Mouse (Mus musculus) hindbrain, embryonic 11.5 days (tissue): ENCODE data around the gene Hoxd11. TPM values are rescaled to one million over a fixed set of nuclear protein-coding genes. Genes with fewer than 3 reads are reported as not detected.

Experiments used
- ATAC-seq: fragments of 200-750 bp; cut with Nextera tagmentation; 2 replicates; pipeline ENCODE4 v1.8.0; 2017; ENCODE audit warnings: mild to moderate bottlenecking, moderate TSS enrichment, moderate library complexity; ENCODE audit not compliant: low FRiP score
- DNase-seq: peaks from one replicate; pipeline ENCODE4 v3.0.0-alpha.2; 2015; ENCODE audit warnings: low spot score
- H3K27ac ChIP-seq: fragments of 300-500 bp; sonication (generic); 2 replicates; pipeline ENCODE4 v1.5.1; 2014; ENCODE audit warnings: mild to moderate bottlenecking, low read depth, low read length
- H3K27me3 ChIP-seq: fragments of 300-500 bp; sonication (generic); 2 replicates; pipeline ENCODE4 v1.6.1; 2014; ENCODE audit warnings: mild to moderate bottlenecking, low read length, moderate library complexity, mixed read lengths; ENCODE audit not compliant: control insufficient read depth, insufficient read depth
- H3K36me3 ChIP-seq: fragments of 300-500 bp; sonication (generic); 2 replicates; pipeline ENCODE4 v1.6.1; 2014; ENCODE audit warnings: mild to moderate bottlenecking, low read length, moderate library complexity, mixed read lengths; ENCODE audit not compliant: control insufficient read depth, insufficient read depth
- H3K4me1 ChIP-seq: fragments of 300-500 bp; sonication (generic); replicated peaks from 2 replicates; pipeline ENCODE4 v1.6.1; 2014; ENCODE audit warnings: low read length, mixed read lengths; ENCODE audit not compliant: control insufficient read depth, insufficient read depth
- H3K4me2 ChIP-seq: fragments of 300-500 bp; sonication (generic); replicated peaks from 2 replicates; pipeline ENCODE4 v1.6.1; 2014; ENCODE audit warnings: mild to moderate bottlenecking, low read depth, low read length
- H3K4me3 ChIP-seq: fragments of 300-500 bp; sonication (generic); 2 replicates; pipeline ENCODE4 v1.5.1; 2014; ENCODE audit warnings: low read depth, low read length
- H3K9ac ChIP-seq: fragments of 300-500 bp; sonication (generic); 2 replicates; pipeline ENCODE4 v1.6.1; 2014; ENCODE audit warnings: low read depth, low read length
- H3K9me3 ChIP-seq: fragments of 300-500 bp; sonication (generic); 2 replicates; pipeline ENCODE4 v1.6.1; 2016; ENCODE audit warnings: low read length; ENCODE audit not compliant: control insufficient read depth
- WGBS: fragments of 180-500 bp; shearing (Covaris S2); extraction: QIAGEN DNeasy Blood & Tissue Kit; methylation state at CpG from one replicate; pipeline ENCODE4 v1.1.7; 2014; 5-methylcytosine and 5-hydroxymethylcytosine counted together
- polyA plus RNA-seq: library from polyadenylated mRNA; unstranded; fragments of >200 nt; fragmentation: Nextera tagmentation; extraction: Ambion mirVana; gene quantifications from 2 replicates; pipeline ENCODE4 v1.2.1, GENCODE M21; 2014

The Hoxd11 gene
- polyA plus RNA-seq, 1 experiment from 2014 or later: not detected

GRCm38 (mm10) chr2:74660421-74661375, 18.7 kb upstream of the Hoxd11 start:
- Histone ChIP-seq H3K36me3 (no peaks in the 10 kb centered on the region), H3K27me3 (peaks cover 95% of the 10 kb centered on the region), H3K27ac (no peak overlapping the region), H3K9me3 (no peaks in the 10 kb centered on the region), H3K4me2 (0 out of 2 replicates have a peak overlapping the region, but pooled peaks have one; percentile 1), H3K4me3 (no peak overlapping the region), H3K9ac (no peak overlapping the region), H3K4me1 (peaks cover 8% of the 10 kb centered on the region; the same call in 1 of the 2 replicates)
- DNase-seq: peak; percentile 58
- WGBS: 3% methylated on average over 30 of the region's 30 CpGs
- no peak for ATAC-seq

GRCm38 (mm10) chr2:74661685-74662084, 17.7 kb upstream of the Hoxd11 start:
- Histone ChIP-seq H3K9me3 (no peaks in the 10 kb centered on the region), H3K27ac (no peak overlapping the region), H3K4me1 (peaks cover 6% of the 10 kb centered on the region; the same call in 1 of the 2 replicates), H3K4me2 (0 out of 2 replicates have a peak overlapping the region, but pooled peaks have one; percentile 14), H3K9ac (no peak overlapping the region), H3K4me3 (no peak overlapping the region), H3K27me3 (peaks cover 94% of the 10 kb centered on the region), H3K36me3 (no peaks in the 10 kb centered on the region)
- peak; percentile 85 for DNase-seq
- WGBS: under 1% methylated on average over 14 of the region's 14 CpGs
- peak; percentile 22; the same call in 1 of the 2 replicates for ATAC-seq

GRCm38 (mm10) chr2:74663291-74663925, 15.9 kb upstream of the Hoxd11 start:
- no peak overlapping the region for H3K4me2 ChIP-seq
- peaks cover 96% of the 10 kb centered on the region for H3K27me3 ChIP-seq
- DNase-seq (peak; percentile 77), ATAC-seq (no peak)
- H3K27ac ChIP-seq: no peak overlapping the region
- no peaks in the 10 kb centered on the region for H3K9me3 ChIP-seq
- H3K9ac ChIP-seq: no peak overlapping the region
- H3K4me1 ChIP-seq: peaks cover 5% of the 10 kb centered on the region; the same call in 1 of the 2 replicates
- H3K36me3 ChIP-seq: no peaks in the 10 kb centered on the region
- no peak overlapping the region for H3K4me3 ChIP-seq
- 5% methylated on average over 18 of the region's 18 CpGs for WGBS

- ATAC-seq: no peak
- Histone ChIP-seq H3K9me3 (no peaks in the 10 kb centered on the region), H3K27me3 (peaks cover 91% of the 10 kb centered on the region), H3K4me2 (no peak overlapping the region), H3K36me3 (no peaks in the 10 kb centered on the region), H3K4me1 (0 out of 2 replicates have a peak, but pooled peaks cover 5% of the 10 kb centered on the region), H3K4me3 (no peak overlapping the region), H3K27ac (no peak overlapping the region), H3K9ac (no peak overlapping the region)
- 3% methylated on average over 7 of the region's 7 CpGs for WGBS
- DNase-seq: no peak
Observed at GRCm38 (mm10) chr2:74666411-74666810, 12.9 kb upstream of the Hoxd11 start.

GRCm38 (mm10) chr2:74667191-74667841, 12.0 kb upstream of the Hoxd11 start:
- no peak overlapping the region for H3K9ac ChIP-seq
- peaks cover 91% of the 10 kb centered on the region for H3K27me3 ChIP-seq
- no peak overlapping the region for H3K4me2 ChIP-seq
- H3K4me1 ChIP-seq: 0 out of 2 replicates have a peak, but pooled peaks cover 2% of the 10 kb centered on the region
- ATAC-seq (no peak), DNase-seq (no peak)
- no peaks in the 10 kb centered on the region for H3K9me3 ChIP-seq
- H3K27ac ChIP-seq: no peak overlapping the region
- no peaks in the 10 kb centered on the region for H3K36me3 ChIP-seq
- H3K4me3 ChIP-seq: no peak overlapping the region
- 1% methylated on average over 36 of the region's 36 CpGs for WGBS

GRCm38 (mm10) chr2:74667842-74668357, 11.5 kb upstream of the Hoxd11 start, which contains the start of gene Hoxd13:
Gene Hoxd13 (plus strand): TSS chr2:74668310.
- 0% methylated on average over 7 of the region's 51 CpGs for WGBS
- H3K4me2 ChIP-seq: peak within 1 kb of the TSS; percentile 60
- no peaks in the 10 kb centered on the region for H3K9me3 ChIP-seq
- peaks cover 91% of the 10 kb centered on the region for H3K27me3 ChIP-seq
- no peaks in the 10 kb centered on the region for H3K36me3 ChIP-seq
- no peak for DNase-seq
- ATAC-seq: peak; percentile 53
- 0 out of 2 replicates have a peak, but pooled peaks cover 4% of the 10 kb centered on the region for H3K4me1 ChIP-seq
- no peak within 1 kb of the TSS for H3K27ac ChIP-seq
- H3K9ac ChIP-seq: no peak within 1 kb of the TSS
- H3K4me3 ChIP-seq: peak within 1 kb of the TSS; percentile 33

GRCm38 (mm10) chr2:74668370-74669229, 10.8 kb upstream of the Hoxd11 start:
- WGBS: under 1% methylated on average over 51 of the region's 74 CpGs
- peak; percentile 56 for ATAC-seq

More at GRCm38 (mm10) chr2:74668370-74669229, 10.8 kb upstream of the Hoxd11 start:
- peak overlapping the region; percentile 33 for H3K4me3 ChIP-seq
- H3K27ac ChIP-seq: no peak overlapping the region
- no peak for DNase-seq
- H3K9me3 ChIP-seq: no peaks in the 10 kb centered on the region
- H3K27me3 ChIP-seq: peaks cover 91% of the 10 kb centered on the region
- H3K4me2 ChIP-seq: peak overlapping the region; percentile 60
- H3K4me1 ChIP-seq: 0 out of 2 replicates have a peak, but pooled peaks cover 4% of the 10 kb centered on the region
- H3K36me3 ChIP-seq: no peaks in the 10 kb centered on the region
- H3K9ac ChIP-seq: no peak overlapping the region
